Mouse (Mus musculus): Measurements from ENCODE around the gene Zfp961. TPM values are rescaled to one million over a fixed set of nuclear protein-coding genes. Genes with fewer than 3 reads are reported as not detected.
A peak's percentile ranks its signal among the peaks of the same experiment; 100 is the strongest.

Gene Zfp961
- polyA plus RNA-seq, 1 experiment from 2014 or later = 16.0 TPM

GRCm38 (mm10) chr8:71967261-71967660, 16.4 kb downstream of the Zfp961 start:
- Histone ChIP-seq H3K36me3 (peaks cover 53% of the 10 kb centered on the region), H3K27ac (no peak overlapping the region), H3K27me3 (replicated peaks) (no peaks in the 10 kb centered on the region), H3K9me3 (peaks cover 15% of the 10 kb centered on the region; the same call in 1 of the 2 replicates), H3K4me2 (replicated peaks) (no peak overlapping the region), H3K4me3 (no peak overlapping the region), H3K4me1 (no peaks in the 10 kb centered on the region), H3K9ac (no peak overlapping the region)
- ATAC-seq (ENCODE audit: low FRiP score, low read depth) = no peak
- WGBS = 97% methylated on average over 5 of the region's 5 CpGs

- Histone ChIP-seq H3K36me3 (peaks cover 53% of the 10 kb centered on the region), H3K27ac (no peak overlapping the region), H3K4me1 (no peaks in the 10 kb centered on the region), H3K27me3 (replicated peaks) (no peaks in the 10 kb centered on the region), H3K9me3 (peaks cover 15% of the 10 kb centered on the region; the same call in 1 of the 2 replicates), H3K4me3 (no peak overlapping the region), H3K4me2 (replicated peaks) (no peak overlapping the region), H3K9ac (no peak overlapping the region)
- 94% methylated on average over 6 of the region's 6 CpGs for WGBS
- no peak for ATAC-seq (ENCODE audit: low FRiP score, low read depth)
These were observed 17.3 kb downstream of the Zfp961 start for GRCm38 (mm10) chr8:71968100-71968499.

- peaks cover 53% of the 10 kb centered on the region for H3K36me3 ChIP-seq
- H3K4me1 ChIP-seq = no peaks in the 10 kb centered on the region
- no peak overlapping the region for H3K27ac ChIP-seq
- no peak overlapping the region for H3K4me2 ChIP-seq (replicated peaks)
- no peak for ATAC-seq (ENCODE audit: low FRiP score, low read depth)
- no peaks in the 10 kb centered on the region for H3K27me3 ChIP-seq (replicated peaks)
- H3K9me3 ChIP-seq = peaks cover 15% of the 10 kb centered on the region; the same call in 1 of the 2 replicates
- H3K9ac ChIP-seq = no peak overlapping the region
- WGBS = 98% methylated on average over 6 of the region's 6 CpGs
- H3K4me3 ChIP-seq = no peak overlapping the region
These were observed 17.8 kb downstream of the Zfp961 start for GRCm38 (mm10) chr8:71968636-71969035.

GRCm38 (mm10) chr8:71971945-71972344, 21.1 kb downstream of the Zfp961 start:
- no peak for ATAC-seq (ENCODE audit: low FRiP score, low read depth)
- H3K27ac ChIP-seq = no peak overlapping the region
- 76% methylated on average over 1 of the region's 1 CpGs for WGBS
- peaks cover 24% of the 10 kb centered on the region for H3K36me3 ChIP-seq
- no peak overlapping the region for H3K4me2 ChIP-seq (replicated peaks)
- H3K27me3 ChIP-seq (replicated peaks) = no peaks in the 10 kb centered on the region
- H3K4me1 ChIP-seq = no peaks in the 10 kb centered on the region
- no peak overlapping the region for H3K9ac ChIP-seq
- no peak overlapping the region for H3K4me3 ChIP-seq
- H3K9me3 ChIP-seq = no peaks in the 10 kb centered on the region

GRCm38 (mm10) chr8:71974211-71974610, 23.4 kb downstream of the Zfp961 start:
- no peak overlapping the region for H3K27ac ChIP-seq
- no peak overlapping the region for H3K4me3 ChIP-seq
- no peaks in the 10 kb centered on the region for H3K9me3 ChIP-seq
- H3K4me1 ChIP-seq = no peaks in the 10 kb centered on the region
- WGBS = 83% methylated on average over 3 of the region's 3 CpGs
- peaks cover 2% of the 10 kb centered on the region for H3K36me3 ChIP-seq
- no peak for ATAC-seq (ENCODE audit: low FRiP score, low read depth)
- no peak overlapping the region for H3K9ac ChIP-seq
- no peak overlapping the region for H3K4me2 ChIP-seq (replicated peaks)
- H3K27me3 ChIP-seq (replicated peaks) = no peaks in the 10 kb centered on the region

GRCm38 (mm10) chr8:71981032-71981431, 30.2 kb downstream of the Zfp961 start:
- no peak overlapping the region for H3K4me2 ChIP-seq (replicated peaks)
- 69% methylated on average over 2 of the region's 2 CpGs for WGBS
- no peaks in the 10 kb centered on the region for H3K9me3 ChIP-seq
- H3K9ac ChIP-seq = no peak overlapping the region
- H3K4me3 ChIP-seq = no peak overlapping the region
- H3K36me3 ChIP-seq = no peaks in the 10 kb centered on the region
- no peaks in the 10 kb centered on the region for H3K27me3 ChIP-seq (replicated peaks)
- no peak for ATAC-seq (ENCODE audit: low FRiP score, low read depth)
- no peaks in the 10 kb centered on the region for H3K4me1 ChIP-seq
- H3K27ac ChIP-seq = no peak overlapping the region

GRCm38 (mm10) chr8:71981456-71981855, 30.6 kb downstream of the Zfp961 start:
- Histone ChIP-seq H3K27ac (no peak overlapping the region), H3K9me3 (no peaks in the 10 kb centered on the region), H3K27me3 (replicated peaks) (no peaks in the 10 kb centered on the region), H3K36me3 (no peaks in the 10 kb centered on the region), H3K4me2 (replicated peaks) (no peak overlapping the region), H3K4me3 (no peak overlapping the region), H3K4me1 (no peaks in the 10 kb centered on the region), H3K9ac (no peak overlapping the region)
- WGBS = 85% methylated on average over 4 of the region's 4 CpGs
- no peak for ATAC-seq (ENCODE audit: low FRiP score, low read depth)

GRCm38 (mm10) chr8:71984601-71985000, 33.8 kb downstream of the Zfp961 start:
- H3K4me1 ChIP-seq = peaks cover 4% of the 10 kb centered on the region; the same call in 1 of the 2 replicates
- no peaks in the 10 kb centered on the region for H3K36me3 ChIP-seq
- 75% methylated on average over 4 of the region's 4 CpGs for WGBS
- H3K27ac ChIP-seq = no peak overlapping the region
- H3K4me3 ChIP-seq = no peak overlapping the region
- no peaks in the 10 kb centered on the region for H3K9me3 ChIP-seq
- H3K9ac ChIP-seq = no peak overlapping the region
- no peak overlapping the region for H3K4me2 ChIP-seq (replicated peaks)
- no peaks in the 10 kb centered on the region for H3K27me3 ChIP-seq (replicated peaks)
- no peak for ATAC-seq (ENCODE audit: low FRiP score, low read depth)

GRCm38 (mm10) chr8:71988110-71988866, 37.5 kb downstream of the Zfp961 start:
- WGBS = 15% methylated on average over 24 of the region's 24 CpGs
- Histone ChIP-seq H3K27ac (peak overlapping the region; percentile 53; the same call in 1 of the 2 replicates), H3K4me2 (replicated peaks) (peak overlapping the region; percentile 65), H3K4me3 (peak overlapping the region; percentile 43), H3K9ac (peak overlapping the region; percentile 61), H3K27me3 (replicated peaks) (no peaks in the 10 kb centered on the region), H3K4me1 (peaks cover 4% of the 10 kb centered on the region; the same call in 1 of the 2 replicates), H3K9me3 (no peaks in the 10 kb centered on the region), H3K36me3 (no peaks in the 10 kb centered on the region)
- ATAC-seq (ENCODE audit: low FRiP score, low read depth) = peak; percentile 81

GRCm38 (mm10) chr8:71988867-71989599, 38.2 kb downstream of the Zfp961 start:
- Histone ChIP-seq H3K36me3 (no peaks in the 10 kb centered on the region), H3K9ac (peak overlapping the region; percentile 61), H3K4me1 (peaks cover 4% of the 10 kb centered on the region; the same call in 1 of the 2 replicates), H3K9me3 (no peaks in the 10 kb centered on the region), H3K27ac (peak overlapping the region; percentile 53; the same call in 1 of the 2 replicates), H3K4me3 (peak overlapping the region; percentile 43), H3K27me3 (replicated peaks) (no peaks in the 10 kb centered on the region), H3K4me2 (replicated peaks) (peak overlapping the region; percentile 65)
- WGBS = 41% methylated on average over 13 of the region's 13 CpGs
- peak; percentile 65 for ATAC-seq (ENCODE audit: low FRiP score, low read depth)

GRCm38 (mm10) chr8:71999434-71999833, 48.6 kb downstream of the Zfp961 start:
- no peak overlapping the region for H3K27ac ChIP-seq
- H3K9ac ChIP-seq = no peak overlapping the region
- 100% methylated on average over 1 of the region's 1 CpGs for WGBS
- no peak overlapping the region for H3K4me2 ChIP-seq (replicated peaks)
- no peaks in the 10 kb centered on the region for H3K36me3 ChIP-seq
- no peaks in the 10 kb centered on the region; the same call in 1 of the 2 replicates for H3K27me3 ChIP-seq (replicated peaks)
- ATAC-seq (ENCODE audit: low FRiP score, low read depth) = no peak
- H3K4me3 ChIP-seq = no peak overlapping the region
- no peaks in the 10 kb centered on the region for H3K4me1 ChIP-seq
- no peaks in the 10 kb centered on the region for H3K9me3 ChIP-seq

- H3K9me3 ChIP-seq = no peaks in the 10 kb centered on the region
- H3K4me1 ChIP-seq = no peaks in the 10 kb centered on the region
- no peaks in the 10 kb centered on the region for H3K36me3 ChIP-seq
- H3K4me2 ChIP-seq (replicated peaks) = no peak overlapping the region
- 66% methylated on average over 3 of the region's 3 CpGs for WGBS
- no peak overlapping the region for H3K4me3 ChIP-seq
- H3K27me3 ChIP-seq (replicated peaks) = no peaks in the 10 kb centered on the region; the same call in 1 of the 2 replicates
- H3K27ac ChIP-seq = no peak overlapping the region
- no peak overlapping the region for H3K9ac ChIP-seq
- no peak for ATAC-seq (ENCODE audit: low FRiP score, low read depth)
These were observed 49.4 kb downstream of the Zfp961 start for GRCm38 (mm10) chr8:72000223-72000622.
